Mouse (Mus musculus): ENCODE results near the gene Ripor1.

GRCm38 (mm10) chr8:105626086-105626485 is 21.0 kb downstream of the Ripor1 start:
- TF ChIP-seq CTCF (IDR thresholded peaks at IDR 0.05; ENCODE audit: low read depth) (no peak), EP300 (IDR thresholded peaks at IDR 0.05; ENCODE audit: low read depth) (no peak)
